Mouse (Mus musculus) heart, adult 2 months (tissue): ENCODE results near the gene Ovgp1. TPM values are rescaled to one million over a fixed set of nuclear protein-coding genes. Genes with fewer than 3 reads are reported as not detected.
A peak's percentile ranks its signal among the peaks of the same experiment; 100 is the strongest.
"Not testable (repeated sequence)": the region's sequence is repeated elsewhere in the genome, so short reads cannot be mapped to it uniquely, and the experiment has no call there.

Source experiments
- DNase-seq, 2 experiments: peaks; one replicate each; pipeline ENCODE4 v3.0.0; 2021
- H3K27ac ChIP-seq: fragments of 200-600 bp; 2 replicates; pipeline ENCODE4 v1.8.1; 2022
- H3K27me3 ChIP-seq: fragments of 200-500 bp; 2 replicates; pipeline ENCODE4 v1.6.1; 2012; ENCODE audit warnings: mild to moderate bottlenecking, low read length, inconsistent platforms, mixed read lengths; ENCODE audit not compliant: control insufficient read depth, insufficient read depth
- H3K36me3 ChIP-seq: fragments of 200-500 bp; 2 replicates; pipeline ENCODE4 v1.6.1; 2012; ENCODE audit warnings: low read length, inconsistent platforms; ENCODE audit not compliant: control insufficient read depth, insufficient read depth
- H3K4me1 ChIP-seq: fragments of 200-500 bp; 2 replicates; pipeline ENCODE4 v1.6.1; 2011; ENCODE audit warnings: low read length; ENCODE audit not compliant: control insufficient read depth, insufficient read depth
- H3K4me3 ChIP-seq: fragments of 200-600 bp; 2 replicates; pipeline ENCODE4 v1.8.1; 2022
- H3K79me2 ChIP-seq: fragments of 200-500 bp; replicated peaks from 2 replicates; pipeline ENCODE4 v1.6.1; 2012; ENCODE audit warnings: mild to moderate bottlenecking, inconsistent platforms, low read length, moderate library complexity, mixed read lengths; ENCODE audit not compliant: control insufficient read depth, insufficient read depth
- H3K9ac ChIP-seq: fragments of 200-500 bp; 2 replicates; pipeline ENCODE4 v1.6.1; 2012; ENCODE audit warnings: low read depth, mild to moderate bottlenecking, control low read depth, inconsistent platforms, low read length, mixed read lengths
- CTCF ChIP-seq: fragments of 200-600 bp; IDR thresholded peaks from 2 replicates; pipeline ENCODE4 v1.8.1; 2022; ENCODE audit warnings: antibody characterized with exemption, mild to moderate bottlenecking, moderate library complexity
- EP300 ChIP-seq: fragments of 200-500 bp; IDR thresholded peaks from 2 replicates; pipeline ENCODE4 v1.6.1; 2011; ENCODE audit warnings: low read depth, low read length, control low read depth; ENCODE audit not compliant: insufficient read depth
- POLR2A ChIP-seq: fragments of 200-500 bp; IDR thresholded peaks from 2 replicates; pipeline ENCODE4 v1.6.1; 2011; ENCODE audit warnings: mild to moderate bottlenecking, low read depth, low read length, control low read depth; ENCODE audit not compliant: insufficient read depth
- WGBS: fragments of 180-500 bp; shearing (Covaris S2); methylation state at CpG from one replicate; pipeline ENCODE4 v1.1.7; 2018; 5-methylcytosine and 5-hydroxymethylcytosine counted together
- intact Hi-C: fragments of 180-260 bp; cut with DNase I; formaldehyde crosslinking; loops from one replicate; pipeline ENCODE4 v1.15.1; 2025
- polyA plus RNA-seq: library from polyadenylated mRNA; depleted of rRNA; stranded (reverse); fragments of >200 nt; gene quantifications from 2 replicates; pipeline ENCODE4 v1.2.3, GENCODE M21; 2012
- total RNA-seq, 2 experiments: library from RNA; stranded (reverse); gene quantifications; 2 replicates each; pipeline ENCODE4 v1.2.3; 2021

The Ovgp1 gene
- total and polyA plus RNA-seq, 3 experiments, result 0.16 to 0.98 (median 0.34) TPM

DNA sequence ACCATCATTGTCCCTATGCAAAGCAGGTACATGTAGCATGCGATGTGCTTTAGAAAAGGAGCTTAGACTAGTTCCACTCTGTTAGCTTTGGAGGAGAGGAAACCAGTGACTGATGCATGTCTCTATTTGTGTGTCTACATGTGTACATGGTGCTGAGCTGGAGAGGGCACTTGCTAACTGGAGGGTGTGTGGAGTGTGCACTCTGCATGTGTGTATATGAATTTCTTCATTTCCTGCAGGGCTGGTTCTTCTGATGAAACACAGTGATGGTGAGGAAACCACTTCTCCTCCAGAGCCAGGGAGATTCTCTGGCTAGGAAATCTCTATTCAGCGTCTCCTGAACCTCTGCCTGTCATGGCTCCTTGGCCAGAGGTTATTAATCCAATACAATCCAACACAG, 663 bp downstream of the Ovgp1 start:
- H3K79me2 ChIP-seq, result no peaks in the 10 kb centered on the region
- no peak overlapping the region for H3K9ac ChIP-seq
- no peak overlapping the region for H3K27ac ChIP-seq
- H3K27me3 ChIP-seq, result no peaks in the 10 kb centered on the region
- H3K4me3 ChIP-seq, result no peak overlapping the region
- no peaks in the 10 kb centered on the region for H3K36me3 ChIP-seq
- TF ChIP-seq EP300 (no peak), CTCF (no peak), POLR2A (no peak)
- intact Hi-C loops, result no loop called here
- H3K4me1 ChIP-seq, result no peaks in the 10 kb centered on the region
- WGBS, result 86% methylated on average over 2 of the region's 2 CpGs
- DNase-seq, result no peak

DNA sequence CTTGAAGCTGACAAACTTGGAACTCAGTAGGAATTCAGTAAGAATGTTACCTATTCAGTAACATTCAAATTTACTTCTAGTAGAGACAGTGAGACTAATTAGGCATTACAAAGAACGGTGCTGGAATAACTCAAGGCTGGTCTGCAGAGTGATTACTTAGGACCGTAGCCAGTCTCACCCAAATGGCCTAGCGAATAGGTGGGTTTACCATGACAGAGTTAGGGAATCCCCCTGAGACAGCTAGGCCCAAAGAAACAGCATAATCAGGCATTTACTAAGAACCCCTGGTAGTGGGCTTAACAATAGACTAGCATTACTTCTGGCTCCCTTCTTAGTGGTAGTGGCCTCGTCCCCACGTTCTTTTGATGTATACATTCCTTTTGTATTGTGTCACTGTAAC, 16.1 kb downstream of the Ovgp1 start:
- intact Hi-C loops, result loop anchor here (5.0 kb wide), 1 partner anchor 888 kb away; no protein-coding TSS in a partner anchor
- WGBS, result 61% methylated on average over 5 of the region's 5 CpGs
- DNase-seq, result not testable (repeated sequence)

GRCm38 (mm10) chr3:105991653-105992283, 18.3 kb downstream of the Ovgp1 start:
- H3K9ac ChIP-seq, result no peak overlapping the region
- H3K27me3 ChIP-seq, result no peaks in the 10 kb centered on the region
- no peak overlapping the region for H3K27ac ChIP-seq
- no peaks in the 10 kb centered on the region for H3K4me1 ChIP-seq
- no peak overlapping the region for H3K4me3 ChIP-seq
- 11% methylated on average over 4 of the region's 4 CpGs for WGBS
- no peaks in the 10 kb centered on the region for H3K79me2 ChIP-seq
- intact Hi-C loops, result loop anchor here (2.0 to 5.0 kb wide), 2 partner anchors 457 to 886 kb away; no protein-coding TSS in a partner anchor
- peak; percentile 16 to 29 for DNase-seq
- TF ChIP-seq CTCF, result peak; percentile 87
- no peak for TF ChIP-seq POLR2A
- no peaks in the 10 kb centered on the region for H3K36me3 ChIP-seq

More for the DNA sequence above, 16.1 kb downstream of the Ovgp1 start:
- H3K27ac ChIP-seq, H3K36me3 ChIP-seq, H3K9ac ChIP-seq, H3K27me3 ChIP-seq, H3K79me2 ChIP-seq, H3K4me1 ChIP-seq, H3K4me3 ChIP-seq: not testable (repeated sequence)

GRCm38 (mm10) chr3:105994730-105995129, 21.2 kb downstream of the Ovgp1 start:
- no peaks in the 10 kb centered on the region for H3K79me2 ChIP-seq
- H3K27me3 ChIP-seq, result no peaks in the 10 kb centered on the region
- H3K36me3 ChIP-seq, result no peaks in the 10 kb centered on the region
- DNase-seq, result no peak
- intact Hi-C loops, result loop anchor here (5.0 kb wide), 1 partner anchor 883 kb away; no protein-coding TSS in a partner anchor
- H3K4me1 ChIP-seq, result no peaks in the 10 kb centered on the region
- TF ChIP-seq POLR2A (no peak), CTCF (no peak), EP300 (no peak)
- no peak overlapping the region for H3K27ac ChIP-seq
- WGBS, result 59% methylated on average over 2 of the region's 2 CpGs
- H3K4me3 ChIP-seq, result no peak overlapping the region
- H3K9ac ChIP-seq, result no peak overlapping the region

GRCm38 (mm10) chr3:106000707-106001375, 27.3 kb downstream of the Ovgp1 start:
- DNase-seq, result no peak
- intact Hi-C loops, result no loop called here
- H3K27me3 ChIP-seq, result no peaks in the 10 kb centered on the region
- no peaks in the 10 kb centered on the region for H3K36me3 ChIP-seq
- no peak for TF ChIP-seq CTCF
- no peak for TF ChIP-seq EP300
- TF ChIP-seq POLR2A, result no peak
- 17% methylated on average over 11 of the region's 11 CpGs for WGBS
- H3K27ac ChIP-seq, result no peak overlapping the region
- no peaks in the 10 kb centered on the region for H3K79me2 ChIP-seq
- no peaks in the 10 kb centered on the region for H3K4me1 ChIP-seq
- H3K9ac ChIP-seq, result no peak overlapping the region
- H3K4me3 ChIP-seq, result no peak overlapping the region

GRCm38 (mm10) chr3:106001416-106002370, 28.2 kb downstream of the Ovgp1 start:
- H3K79me2 ChIP-seq, result no peaks in the 10 kb centered on the region
- 24% methylated on average over 17 of the region's 17 CpGs for WGBS
- no peaks in the 10 kb centered on the region for H3K4me1 ChIP-seq
- intact Hi-C loops, result no loop called here
- TF ChIP-seq POLR2A, result no peak
- no peak for TF ChIP-seq EP300
- no peak for TF ChIP-seq CTCF
- H3K9ac ChIP-seq, result no peak overlapping the region
- H3K36me3 ChIP-seq, result no peaks in the 10 kb centered on the region
- no peak overlapping the region for H3K4me3 ChIP-seq
- no peaks in the 10 kb centered on the region for H3K27me3 ChIP-seq
- no peak overlapping the region for H3K27ac ChIP-seq
- DNase-seq, result peak in 1 of 2 experiments; percentile 31

DNA sequence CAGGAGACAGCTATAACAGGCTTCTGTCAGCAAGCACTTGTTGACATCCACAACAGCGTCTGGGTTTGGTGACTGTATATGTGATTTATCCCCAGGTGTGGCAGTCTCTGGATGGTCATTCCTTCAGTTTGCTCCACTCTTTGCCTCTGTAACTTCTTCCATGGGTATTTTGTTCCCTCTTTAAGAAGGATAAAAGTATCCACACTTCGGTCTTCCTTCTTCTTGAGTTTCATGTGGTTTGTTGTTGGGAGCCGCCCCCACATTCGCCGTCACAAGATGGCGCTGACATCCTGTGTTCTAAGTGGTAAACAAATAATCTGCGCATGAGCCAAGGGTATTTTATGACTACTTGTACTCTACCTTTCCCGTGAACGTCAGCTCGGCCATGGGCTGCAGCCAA, 29.8 kb downstream of the Ovgp1 start:
- not testable (repeated sequence) for H3K4me3 ChIP-seq
- WGBS, result 58% methylated on average over 10 of the region's 10 CpGs

More for the DNA sequence above, 29.8 kb downstream of the Ovgp1 start:
- H3K9ac ChIP-seq, intact Hi-C loops, DNase-seq, H3K36me3 ChIP-seq, H3K4me1 ChIP-seq, H3K27ac ChIP-seq, H3K79me2 ChIP-seq, H3K27me3 ChIP-seq: not testable (repeated sequence)
